In the genomic region with DNA sequence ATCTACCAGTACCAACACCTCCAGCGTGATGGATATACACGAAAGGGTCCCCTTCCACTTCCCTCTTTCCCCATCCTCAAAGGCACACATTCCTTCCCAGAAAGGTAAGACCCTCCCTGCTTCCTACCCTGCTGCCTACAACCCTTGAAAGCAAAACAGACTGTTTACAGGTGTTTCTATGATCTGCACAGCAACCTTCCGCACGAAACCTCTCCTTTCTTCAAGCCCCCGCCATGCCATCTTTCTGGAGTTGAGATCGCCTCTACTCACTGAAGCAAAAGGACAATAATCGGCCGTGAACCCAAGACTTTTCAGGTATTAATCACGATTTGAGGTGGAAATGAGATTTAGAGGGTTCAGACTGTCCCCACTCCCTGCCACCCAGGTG, we compare ENCODE assay signal across 8 mouse cellular contexts. TPM values are rescaled to one million over a fixed set of nuclear protein-coding genes. Genes with fewer than 3 reads are reported as not detected.
DNase-seq lines count a peak whose midpoint lies in the region; ATAC-seq and TF ChIP-seq lines count a peak whose summit lies in the region.

No protein-coding gene starts in this region.

- H3K27me3 ChIP-seq in forebrain, embryonic 12.5 days = no peaks in the 10 kb centered on the region
- H3K27me3 ChIP-seq in liver, embryonic 14.5 days (ENCODE audit: control insufficient read depth, insufficient read depth, low read length) = no peaks in the 10 kb centered on the region

- DNase-seq in gastrocnemius, adult 2 months = no peak
- no peak for DNase-seq in gastrocnemius, adult 8-10 months (ENCODE audit: low spot score in 2 of 2)
- peak; percentile 51 for DNase-seq in A20 (ENCODE audit: low read depth, low spot score)
- DNase-seq in liver, embryonic 14.5 days (ENCODE audit: low read depth in 3 of 3, low spot score in 3 of 3) = no peak
- DNase-seq in adrenal gland, postnatal 10 days = no peak
- no peak for DNase-seq in gastrocnemius, postnatal 4 days (ENCODE audit: low spot score in 2 of 2)
- DNase-seq in left cerebral cortex, adult 18-20 months (ENCODE audit: low spot score in 2 of 2) = no peak

- H3K4me1 ChIP-seq in forebrain, embryonic 12.5 days = peaks cover 6% of the 10 kb centered on the region
- H3K4me1 ChIP-seq in liver, embryonic 14.5 days (replicated peaks; ENCODE audit: control insufficient read depth in 2 of 2, insufficient read depth in 2 of 2, low read length in 1 of 2) = peaks cover 0 to 4% of the 10 kb centered on the region in 2 experiments; a peak in 2 of 4 replicates

- TF ChIP-seq EP300 in liver, embryonic 14.5 days (IDR thresholded peaks at IDR 0.05; ENCODE audit: low read depth) = no peak

- H3K4me3 ChIP-seq in gastrocnemius, adult 2 months = peak overlapping the region; percentile 82
- H3K4me3 ChIP-seq in forebrain, embryonic 12.5 days (replicated peaks) = peak overlapping the region; percentile 49
- H3K4me3 ChIP-seq in liver, embryonic 14.5 days (ENCODE audit: insufficient read depth in 1 of 2, low read depth in 2 of 2, low read length in 2 of 2) = peak overlapping the region; percentile 64 to 97

- H3K27ac ChIP-seq in gastrocnemius, adult 2 months = no peak overlapping the region; the same call in 1 of the 2 replicates
- H3K27ac ChIP-seq in forebrain, embryonic 12.5 days = no peak overlapping the region
- H3K27ac ChIP-seq in liver, embryonic 14.5 days = no peak overlapping the region

- H3K36me3 ChIP-seq in forebrain, embryonic 12.5 days (replicated peaks) = peaks cover 24% of the 10 kb centered on the region
- no peaks in the 10 kb centered on the region for H3K36me3 ChIP-seq in liver, embryonic 14.5 days (replicated peaks; ENCODE audit: control insufficient read depth, insufficient read depth, low read depth)

- WGBS in forebrain, embryonic 12.5 days = 58% methylated on average over 9 of the region's 9 CpGs
- WGBS in liver, embryonic 14.5 days (ENCODE audit: insufficient replicate concordance) = 51% methylated on average over 9 of the region's 9 CpGs

- ATAC-seq in forebrain, embryonic 12.5 days (ENCODE audit: low FRiP score) = peak; percentile 4; the same call in 1 of the 2 replicates
- no peak for ATAC-seq in liver, embryonic 14.5 days (ENCODE audit: insufficient read depth)

- H3K4me2 ChIP-seq in forebrain, embryonic 12.5 days = peak overlapping the region; percentile 68
- peak overlapping the region; percentile 79 for H3K4me2 ChIP-seq in liver, embryonic 14.5 days (ENCODE audit: low read depth)

- H3K9ac ChIP-seq in forebrain, embryonic 12.5 days = peak overlapping the region; percentile 57
- peak overlapping the region; percentile 59 for H3K9ac ChIP-seq in liver, embryonic 14.5 days (replicated peaks)

- H3K9me3 ChIP-seq in forebrain, embryonic 12.5 days = no peaks in the 10 kb centered on the region
- H3K9me3 ChIP-seq in liver, embryonic 14.5 days (ENCODE audit: control insufficient read depth, low read length) = no peaks in the 10 kb centered on the region

- no peak for TF ChIP-seq CTCF in gastrocnemius, adult 2 months (IDR thresholded peaks at IDR 0.05)
- no peak for TF ChIP-seq CTCF in liver, embryonic 14.5 days (IDR thresholded peaks at IDR 0.05; ENCODE audit: low read depth)

- intact Hi-C loops in gastrocnemius, adult 2 months (cut with DNase I) = loop anchor here (2.0 to 5.0 kb wide), 2 partner anchors 36 to 56 kb away; partner anchors contain the start of genes Zfp383 and Zfp790

RNA-seq across cellular contexts. Expression of gene Zfp940, which starts 0.6 kb away (rescaled TPM):
- total RNA-seq in gastrocnemius, adult 2 months (2021) = 1 to 10 TPM; 2.7 to 2.8 TPM
- 1 to 10 TPM; 2.6 to 4.6 (median 3.1) TPM for total RNA-seq in gastrocnemius, adult 8-10 months (2022)
- polyA plus RNA-seq in forebrain, embryonic 12.5 days (2016; fragmentation: Nextera tagmentation; extraction: Ambion mirVana) = 11.9 and 12.8 TPM in 2 replicates
- 0.17 and 0.41 TPM in 2 replicates for polyA plus RNA-seq in liver, embryonic 14.5 days (2012; rRNA removed)
- 0.61 and 1.0 TPM in 2 replicates for polyA plus RNA-seq in liver, embryonic 14.5 days (2014; fragmentation: Nextera tagmentation; extraction: Ambion mirVana)
- total RNA-seq in adrenal gland, postnatal 10 days (2021) = 1 to 10 TPM in 1 of 2 experiments, under 1 TPM in 1; 0.87 to 1.2 TPM
- 1 to 10 TPM in 1 of 2 experiments, under 1 TPM in 1; 0.91 to 1.0 TPM for total RNA-seq in gastrocnemius, postnatal 4 days (2021)
- total RNA-seq in left cerebral cortex, adult 18-20 months (2021) = 10 to 100 TPM; 20.0 to 20.9 TPM

RNA-seq across cellular contexts. Expression of gene Zfp420, which starts 7.0 kb away (rescaled TPM):
- total RNA-seq in gastrocnemius, adult 2 months (2021) = 1 to 10 TPM; 2.8 to 4.3 TPM
- 1 to 10 TPM; 3.0 to 4.6 (median 3.5) TPM for total RNA-seq in gastrocnemius, adult 8-10 months (2022)
- polyA plus RNA-seq in forebrain, embryonic 12.5 days (2016; fragmentation: Nextera tagmentation; extraction: Ambion mirVana) = 10.6 and 12.1 TPM in 2 replicates
- 0.69 and 0.92 TPM in 2 replicates for polyA plus RNA-seq in liver, embryonic 14.5 days (2012; rRNA removed)
- polyA plus RNA-seq in liver, embryonic 14.5 days (2014; fragmentation: Nextera tagmentation; extraction: Ambion mirVana) = 0.66 and 1.0 TPM in 2 replicates
- total RNA-seq in adrenal gland, postnatal 10 days (2021) = 1 to 10 TPM; 3.6 to 4.3 TPM
- 1 to 10 TPM; 4.6 to 4.9 TPM for total RNA-seq in gastrocnemius, postnatal 4 days (2021)
- 10 to 100 TPM; 17.6 to 18.9 TPM for total RNA-seq in left cerebral cortex, adult 18-20 months (2021)

RNA-seq across cellular contexts. Expression of gene Zfp790, which starts 36.9 kb away (rescaled TPM):
- total RNA-seq in gastrocnemius, adult 2 months (2021) = 10 to 100 TPM in 1 of 2 experiments, 1 to 10 TPM in 1; 10.0 to 10.6 TPM
- 1 to 10 TPM; 8.1 to 8.9 (median 8.6) TPM for total RNA-seq in gastrocnemius, adult 8-10 months (2022)
- polyA plus RNA-seq in forebrain, embryonic 12.5 days (2016; fragmentation: Nextera tagmentation; extraction: Ambion mirVana) = 20.7 and 23.0 TPM in 2 replicates
- polyA plus RNA-seq in liver, embryonic 14.5 days (2012; rRNA removed) = 1.0 and 1.7 TPM in 2 replicates
- 3.4 and 4.1 TPM in 2 replicates for polyA plus RNA-seq in liver, embryonic 14.5 days (2014; fragmentation: Nextera tagmentation; extraction: Ambion mirVana)
- 10 to 100 TPM; 12.9 to 19.8 TPM for total RNA-seq in adrenal gland, postnatal 10 days (2021)
- total RNA-seq in gastrocnemius, postnatal 4 days (2021) = 10 to 100 TPM; 10.9 to 14.4 TPM
- total RNA-seq in left cerebral cortex, adult 18-20 months (2021) = 10 to 100 TPM; 23.9 to 24.1 TPM

RNA-seq across cellular contexts. Expression of gene Zfp27, which starts 53.5 kb away (rescaled TPM):
- total RNA-seq in gastrocnemius, adult 2 months (2021) = 1 to 10 TPM; 8.6 to 8.8 TPM
- total RNA-seq in gastrocnemius, adult 8-10 months (2022) = 1 to 10 TPM; 6.5 to 9.3 (median 7.1) TPM
- 13.4 and 15.1 TPM in 2 replicates for polyA plus RNA-seq in forebrain, embryonic 12.5 days (2016; fragmentation: Nextera tagmentation; extraction: Ambion mirVana)
- polyA plus RNA-seq in liver, embryonic 14.5 days (2012; rRNA removed) = 1.0 and 1.2 TPM in 2 replicates
- polyA plus RNA-seq in liver, embryonic 14.5 days (2014; fragmentation: Nextera tagmentation; extraction: Ambion mirVana) = 1.7 TPM in 2 replicates
- total RNA-seq in adrenal gland, postnatal 10 days (2021) = 10 to 100 TPM; 10.6 to 13.0 TPM
- 10 to 100 TPM; 10.9 to 14.7 TPM for total RNA-seq in gastrocnemius, postnatal 4 days (2021)
- 10 to 100 TPM; 19.8 to 22.5 TPM for total RNA-seq in left cerebral cortex, adult 18-20 months (2021)

RNA-seq across cellular contexts. Expression of gene Zfp383, which starts 55.2 kb away (rescaled TPM):
- 1 to 10 TPM; 5.5 to 8.0 TPM for total RNA-seq in gastrocnemius, adult 2 months (2021)
- total RNA-seq in gastrocnemius, adult 8-10 months (2022) = 1 to 10 TPM; 5.8 to 7.7 (median 6.9) TPM
- 6.6 and 7.6 TPM in 2 replicates for polyA plus RNA-seq in forebrain, embryonic 12.5 days (2016; fragmentation: Nextera tagmentation; extraction: Ambion mirVana)
- polyA plus RNA-seq in liver, embryonic 14.5 days (2012; rRNA removed) = 0.51 and 0.69 TPM in 2 replicates
- 0.35 and 0.42 TPM in 2 replicates for polyA plus RNA-seq in liver, embryonic 14.5 days (2014; fragmentation: Nextera tagmentation; extraction: Ambion mirVana)
- total RNA-seq in adrenal gland, postnatal 10 days (2021) = 1 to 10 TPM; 6.6 to 8.1 TPM
- 10 to 100 TPM; 14.4 to 15.5 TPM for total RNA-seq in gastrocnemius, postnatal 4 days (2021)
- total RNA-seq in left cerebral cortex, adult 18-20 months (2021) = 1 to 10 TPM; 9.6 to 9.8 TPM
